In genomic region chr7:37377889-37378521, GRCm38 (mm10) we compare ENCODE assay signal across 10 mouse cellular contexts.
DNase-seq lines count a peak whose midpoint lies in the region; ATAC-seq lines count a peak whose summit lies in the region.
"Had no signal": no experiment of that assay in that cellular context is flagged by ENCODE, and none has a peak within 500 bp of the region (broad histone marks: within the 10 kb centered on the region; RNA-seq: fewer than 3 reads in every experiment).

No protein-coding gene starts in this region.

- peaks cover 2% of the 10 kb centered on the region for H3K27me3 ChIP-seq in kidney, embryonic 16.5 days (ENCODE audit: insufficient read depth, low read length)
- H3K27me3 ChIP-seq in embryonic facial prominence, embryonic 13.5 days, result peaks cover 32% of the 10 kb centered on the region
- H3K27me3 ChIP-seq in hindbrain, embryonic 13.5 days, result no peaks in the 10 kb centered on the region
- H3K27me3 ChIP-seq in midbrain, embryonic 14.5 days (ENCODE audit: control insufficient read depth, insufficient read depth, low read length), result no peaks in the 10 kb centered on the region
- H3K27me3 ChIP-seq: CH12.LX had no signal

- 33% methylated on average over 19 of the region's 19 CpGs for WGBS in kidney, embryonic 16.5 days
- WGBS in embryonic facial prominence, embryonic 13.5 days, result 28% methylated on average over 19 of the region's 19 CpGs
- 40% methylated on average over 19 of the region's 19 CpGs for WGBS in hindbrain, embryonic 13.5 days
- WGBS in midbrain, embryonic 14.5 days, result 26% methylated on average over 19 of the region's 19 CpGs

- H3K4me3 ChIP-seq in kidney, embryonic 16.5 days (ENCODE audit: low read length), result no peak overlapping the region
- H3K4me3 ChIP-seq in embryonic facial prominence, embryonic 13.5 days, result no peak overlapping the region
- H3K4me3 ChIP-seq in hindbrain, embryonic 13.5 days, result no peak overlapping the region
- no peak overlapping the region for H3K4me3 ChIP-seq in midbrain, embryonic 14.5 days (replicated peaks; ENCODE audit: low read depth, low read length)

- no peak overlapping the region for H3K27ac ChIP-seq in kidney, embryonic 16.5 days (ENCODE audit: low read length)
- H3K27ac ChIP-seq in embryonic facial prominence, embryonic 13.5 days, result no peak overlapping the region
- 0 out of 2 replicates have a peak overlapping the region, but pooled peaks have one; percentile 3 for H3K27ac ChIP-seq in hindbrain, embryonic 13.5 days
- no peak overlapping the region for H3K27ac ChIP-seq in midbrain, embryonic 14.5 days (replicated peaks; ENCODE audit: low read depth, low read length)

- H3K4me1 ChIP-seq in kidney, embryonic 16.5 days (ENCODE audit: insufficient read depth, low read length), result peaks cover 8% of the 10 kb centered on the region; the same call in 1 of the 2 replicates
- peaks cover 19% of the 10 kb centered on the region for H3K4me1 ChIP-seq in embryonic facial prominence, embryonic 13.5 days
- peaks cover 33% of the 10 kb centered on the region for H3K4me1 ChIP-seq in hindbrain, embryonic 13.5 days (replicated peaks)
- H3K4me1 ChIP-seq in midbrain, embryonic 14.5 days (ENCODE audit: control insufficient read depth, insufficient read depth, low read length), result peaks cover 23% of the 10 kb centered on the region

- no peaks in the 10 kb centered on the region for H3K36me3 ChIP-seq in kidney, embryonic 16.5 days (ENCODE audit: insufficient read depth, low read length)
- H3K36me3 ChIP-seq in embryonic facial prominence, embryonic 13.5 days, result no peaks in the 10 kb centered on the region
- no peaks in the 10 kb centered on the region for H3K36me3 ChIP-seq in hindbrain, embryonic 13.5 days
- no peaks in the 10 kb centered on the region for H3K36me3 ChIP-seq in midbrain, embryonic 14.5 days (ENCODE audit: control insufficient read depth, insufficient read depth, low read length)

- DNase-seq in kidney, postnatal 4 days, result no peak
- DNase-seq in midbrain, embryonic 14.5 days, result peak; percentile 55
- no peak for DNase-seq in frontal cortex, postnatal 36 days (ENCODE audit: low spot score in 2 of 2)
- DNase-seq in cerebellum, postnatal 4 days (ENCODE audit: low spot score in 2 of 2), result no peak
- DNase-seq in adrenal gland, adult (ENCODE audit: inconsistent age in 2 of 2, low spot score in 1 of 2), result no peak
- DNase-seq: kidney, postnatal 10 days had no signal

- peak overlapping the region; percentile 27; the same call in 1 of the 2 replicates for H3K4me2 ChIP-seq in kidney, embryonic 16.5 days (replicated peaks; ENCODE audit: low read depth, low read length)
- peak overlapping the region; percentile 46 for H3K4me2 ChIP-seq in embryonic facial prominence, embryonic 13.5 days
- H3K4me2 ChIP-seq in hindbrain, embryonic 13.5 days, result 0 out of 2 replicates have a peak overlapping the region, but pooled peaks have one; percentile 16
- peak overlapping the region; percentile 44 for H3K4me2 ChIP-seq in midbrain, embryonic 14.5 days (ENCODE audit: low read length)

- H3K9me3 ChIP-seq in kidney, embryonic 16.5 days (ENCODE audit: low read length), result no peaks in the 10 kb centered on the region
- no peaks in the 10 kb centered on the region for H3K9me3 ChIP-seq in embryonic facial prominence, embryonic 13.5 days
- no peaks in the 10 kb centered on the region for H3K9me3 ChIP-seq in hindbrain, embryonic 13.5 days
- no peaks in the 10 kb centered on the region for H3K9me3 ChIP-seq in midbrain, embryonic 14.5 days (ENCODE audit: control insufficient read depth, low read length)

- peak; percentile 32; the same call in 1 of the 2 replicates for ATAC-seq in kidney, embryonic 16.5 days (ENCODE audit: low FRiP score, low TSS enrichment)
- ATAC-seq in embryonic facial prominence, embryonic 13.5 days (ENCODE audit: insufficient number of reproducible peaks, insufficient read depth, low FRiP score, low TSS enrichment, low read depth), result peak; percentile 41; the same call in 1 of the 2 replicates
- ATAC-seq in hindbrain, embryonic 13.5 days (ENCODE audit: low FRiP score), result peak; percentile 31; the same call in 1 of the 2 replicates
- 0 out of 2 replicates have a peak, but pooled peaks have one; percentile 46 for ATAC-seq in midbrain, embryonic 14.5 days (ENCODE audit: low FRiP score, low TSS enrichment)

- H3K9ac ChIP-seq in kidney, embryonic 16.5 days (replicated peaks; ENCODE audit: low read length), result no peak overlapping the region
- H3K9ac ChIP-seq in embryonic facial prominence, embryonic 13.5 days, result no peak overlapping the region
- H3K9ac ChIP-seq in hindbrain, embryonic 13.5 days, result peak overlapping the region; percentile 43; the same call in 1 of the 2 replicates
- H3K9ac ChIP-seq in midbrain, embryonic 14.5 days (replicated peaks; ENCODE audit: low read length), result peak overlapping the region; percentile 20; the same call in 1 of the 2 replicates

Comparison
In these comparisons a context has a peak if more than half of its experiments do, and no peak if none do; other contexts are left out.
1. H3K9ac ChIP-seq: peak in hindbrain, embryonic 13.5 days (single experiment) and midbrain, embryonic 14.5 days (single experiment); none in kidney, embryonic 16.5 days (single experiment) and embryonic facial prominence, embryonic 13.5 days (single experiment).
2. Peak in every context shown above with its lines, with median percentiles within 50 percentile points of each other: ATAC-seq and H3K4me2 ChIP-seq.